Mouse (Mus musculus) neural tube, embryonic 14.5 days (tissue): ENCODE measurements at regions not wholly inside any gene's neighbourhood (a gene's known extent, or its start where the extent isn't known, plus 50 kb on each side); places are given as distances from the start of the nearest gene placed in this dataset.

Source experiments
- ATAC-seq: fragments of 200-750 bp; cut with Nextera tagmentation; 2 replicates; pipeline ENCODE4 v1.8.0; 2017; ENCODE audit warnings: low read depth, mild to moderate bottlenecking, moderate TSS enrichment, moderate library complexity
- H3K27ac ChIP-seq: fragments of 300-500 bp; sonication (generic); 2 replicates; pipeline ENCODE4 v1.5.1; 2014; ENCODE audit warnings: low read depth, mild to moderate bottlenecking, control low read depth, low read length, moderate library complexity, mixed read lengths
- H3K27me3 ChIP-seq: fragments of 300-500 bp; sonication (generic); 2 replicates; pipeline ENCODE4 v1.6.1; 2014; ENCODE audit warnings: low read length; ENCODE audit not compliant: control insufficient read depth, insufficient read depth
- H3K36me3 ChIP-seq: fragments of 300-500 bp; sonication (generic); 2 replicates; pipeline ENCODE4 v1.6.1; 2014; ENCODE audit warnings: low read length, mixed read lengths; ENCODE audit not compliant: control insufficient read depth, insufficient read depth
- H3K4me1 ChIP-seq: fragments of 300-500 bp; sonication (generic); 2 replicates; pipeline ENCODE4 v1.6.1; 2014; ENCODE audit warnings: low read length; ENCODE audit not compliant: control insufficient read depth, insufficient read depth
- H3K4me2 ChIP-seq: fragments of 300-500 bp; sonication (generic); 2 replicates; pipeline ENCODE4 v1.6.1; 2014; ENCODE audit warnings: mild to moderate bottlenecking, low read depth, low read length, control low read depth
- H3K4me3 ChIP-seq: fragments of 300-500 bp; sonication (generic); 2 replicates; pipeline ENCODE4 v1.5.1; 2014; ENCODE audit warnings: low read depth, low read length, control low read depth, mixed read lengths
- H3K9ac ChIP-seq: fragments of 300-500 bp; sonication (generic); replicated peaks from 2 replicates; pipeline ENCODE4 v1.6.1; 2014; ENCODE audit warnings: low read depth, mild to moderate bottlenecking, control low read depth, low read length, mixed read lengths
- H3K9me3 ChIP-seq: fragments of 300-500 bp; sonication (generic); 2 replicates; pipeline ENCODE4 v1.6.1; 2016; ENCODE audit warnings: low read length; ENCODE audit not compliant: control insufficient read depth
- whole genome bisulfite sequencing: fragments of 180-500 bp; shearing (Covaris S2); extraction: QIAGEN DNeasy Blood & Tissue Kit; methylation state at CpG from one replicate; pipeline ENCODE4 v1.1.7; 2014; 5-methylcytosine and 5-hydroxymethylcytosine counted together

GRCm38 (mm10) chr13:31196546-31196945 lies 222.5 kb downstream of the Gm5447 start:
- no peak overlapping the region for H3K9ac ChIP-seq
- H3K4me3 ChIP-seq: no peak overlapping the region
- WGBS: 90% methylated on average over 2 of the region's 2 CpGs
- no peaks in the 10 kb centered on the region for H3K36me3 ChIP-seq
- H3K27ac ChIP-seq: no peak overlapping the region
- no peaks in the 10 kb centered on the region for H3K9me3 ChIP-seq
- no peak overlapping the region for H3K4me2 ChIP-seq
- H3K27me3 ChIP-seq: no peaks in the 10 kb centered on the region
- no peaks in the 10 kb centered on the region for H3K4me1 ChIP-seq
- ATAC-seq: no peak

GRCm38 (mm10) chr13:31197593-31197992 lies 223.6 kb downstream of the Gm5447 start:
- 92% methylated on average over 2 of the region's 2 CpGs for whole genome bisulfite sequencing
- Histone ChIP-seq H3K36me3 (no peaks in the 10 kb centered on the region), H3K4me2 (no peak overlapping the region), H3K4me1 (no peaks in the 10 kb centered on the region), H3K4me3 (no peak overlapping the region), H3K27me3 (no peaks in the 10 kb centered on the region), H3K9me3 (no peaks in the 10 kb centered on the region), H3K27ac (no peak overlapping the region), H3K9ac (no peak overlapping the region)
- ATAC-seq: no peak

- H3K4me3 ChIP-seq: no peak overlapping the region
- H3K27ac ChIP-seq: no peak overlapping the region
- H3K4me1 ChIP-seq: no peaks in the 10 kb centered on the region
- no peaks in the 10 kb centered on the region for H3K9me3 ChIP-seq
- WGBS: 96% methylated on average over 1 of the region's 1 CpGs
- H3K27me3 ChIP-seq: no peaks in the 10 kb centered on the region
- no peak overlapping the region for H3K4me2 ChIP-seq
- ATAC-seq: no peak
- no peak overlapping the region for H3K9ac ChIP-seq
- no peaks in the 10 kb centered on the region for H3K36me3 ChIP-seq
Measured at GRCm38 (mm10) chr13:31199384-31199783, 225.4 kb downstream of the Gm5447 start.

- Histone ChIP-seq H3K4me2 (no peak overlapping the region), H3K9me3 (no peaks in the 10 kb centered on the region), H3K4me3 (no peak overlapping the region), H3K9ac (no peak overlapping the region), H3K27me3 (no peaks in the 10 kb centered on the region), H3K4me1 (no peaks in the 10 kb centered on the region), H3K27ac (no peak overlapping the region), H3K36me3 (no peaks in the 10 kb centered on the region)
- 61% methylated on average over 6 of the region's 6 CpGs for WGBS
- ATAC-seq: no peak
Measured at GRCm38 (mm10) chr13:31204068-31204467, 230.1 kb downstream of the Gm5447 start.

- no peak for ATAC-seq
- no peaks in the 10 kb centered on the region for H3K9me3 ChIP-seq
- WGBS: 57% methylated on average over 5 of the region's 5 CpGs
- no peaks in the 10 kb centered on the region for H3K27me3 ChIP-seq
- H3K36me3 ChIP-seq: no peaks in the 10 kb centered on the region
- no peak overlapping the region for H3K4me2 ChIP-seq
- no peak overlapping the region for H3K9ac ChIP-seq
- H3K27ac ChIP-seq: no peak overlapping the region
- H3K4me1 ChIP-seq: no peaks in the 10 kb centered on the region
- no peak overlapping the region for H3K4me3 ChIP-seq
Measured at GRCm38 (mm10) chr13:31206381-31206780, 232.4 kb downstream of the Gm5447 start.

GRCm38 (mm10) chr13:31207709-31208108 lies 233.7 kb downstream of the Gm5447 start:
- WGBS: 62% methylated on average over 5 of the region's 5 CpGs
- H3K4me1 ChIP-seq: no peaks in the 10 kb centered on the region
- H3K4me2 ChIP-seq: no peak overlapping the region
- ATAC-seq: no peak
- no peak overlapping the region for H3K27ac ChIP-seq
- no peaks in the 10 kb centered on the region for H3K27me3 ChIP-seq
- H3K4me3 ChIP-seq: no peak overlapping the region
- H3K9me3 ChIP-seq: no peaks in the 10 kb centered on the region
- H3K9ac ChIP-seq: no peak overlapping the region
- H3K36me3 ChIP-seq: no peaks in the 10 kb centered on the region

- H3K4me1 ChIP-seq: no peaks in the 10 kb centered on the region
- no peak overlapping the region for H3K27ac ChIP-seq
- 82% methylated on average over 2 of the region's 2 CpGs for WGBS
- H3K9ac ChIP-seq: no peak overlapping the region
- H3K36me3 ChIP-seq: no peaks in the 10 kb centered on the region
- no peaks in the 10 kb centered on the region for H3K9me3 ChIP-seq
- no peak overlapping the region for H3K4me2 ChIP-seq
- no peak for ATAC-seq
- H3K4me3 ChIP-seq: no peak overlapping the region
- no peaks in the 10 kb centered on the region for H3K27me3 ChIP-seq
Measured at GRCm38 (mm10) chr13:31223016-31223415, 249.0 kb downstream of the Gm5447 start.

GRCm38 (mm10) chr13:31240546-31240945 lies 266.5 kb downstream of the Gm5447 start:
- Histone ChIP-seq H3K27me3 (no peaks in the 10 kb centered on the region), H3K9me3 (no peaks in the 10 kb centered on the region), H3K27ac (no peak overlapping the region), H3K4me1 (no peaks in the 10 kb centered on the region), H3K36me3 (no peaks in the 10 kb centered on the region), H3K9ac (no peak overlapping the region), H3K4me3 (no peak overlapping the region), H3K4me2 (no peak overlapping the region)
- no peak for ATAC-seq
- WGBS: 97% methylated on average over 6 of the region's 6 CpGs

GRCm38 (mm10) chr13:31248996-31249395 lies 275.0 kb downstream of the Gm5447 start:
- WGBS: 97% methylated on average over 3 of the region's 3 CpGs
- H3K4me1 ChIP-seq: no peaks in the 10 kb centered on the region
- no peaks in the 10 kb centered on the region for H3K27me3 ChIP-seq
- no peak overlapping the region for H3K4me2 ChIP-seq
- H3K9me3 ChIP-seq: no peaks in the 10 kb centered on the region
- H3K36me3 ChIP-seq: no peaks in the 10 kb centered on the region
- no peak for ATAC-seq
- H3K27ac ChIP-seq: no peak overlapping the region
- no peak overlapping the region for H3K9ac ChIP-seq
- H3K4me3 ChIP-seq: no peak overlapping the region

- whole genome bisulfite sequencing: 78% methylated on average over 5 of the region's 5 CpGs
- no peak overlapping the region for H3K9ac ChIP-seq
- H3K27me3 ChIP-seq: no peaks in the 10 kb centered on the region
- H3K4me3 ChIP-seq: no peak overlapping the region
- H3K4me2 ChIP-seq: no peak overlapping the region
- H3K27ac ChIP-seq: no peak overlapping the region
- H3K4me1 ChIP-seq: no peaks in the 10 kb centered on the region
- ATAC-seq: no peak
- H3K9me3 ChIP-seq: no peaks in the 10 kb centered on the region
- H3K36me3 ChIP-seq: no peaks in the 10 kb centered on the region
Measured at GRCm38 (mm10) chr13:31249525-31249924, 275.5 kb downstream of the Gm5447 start.
